Mouse (Mus musculus): ENCODE results near the gene Prkcd.
A peak's percentile ranks its signal among the peaks of the same experiment; 100 is the strongest.

GRCm38 (mm10) chr14:30624277-30624721 lies 1.7 kb downstream of the Prkcd start:
- TF ChIP-seq POLR2A (IDR thresholded peaks at IDR 0.05; ENCODE audit: low read depth, low read length) (no peak), CTCF (IDR thresholded peaks at IDR 0.05; ENCODE audit: extremely low read depth, insufficient read length, insufficient replicate concordance, low read depth, low read length) (peak; percentile 44; the same call in 1 of the 2 replicates)

Measured in small intestine, adult 2 months (tissue).